Mouse (Mus musculus) hindbrain, embryonic 12.5 days (tissue): Measurements from ENCODE around the gene Rbm20. TPM values are rescaled to one million over a fixed set of nuclear protein-coding genes. Genes with fewer than 3 reads are reported as not detected.

Experiments used
- ATAC-seq: fragments of 200-750 bp; cut with Nextera tagmentation; 2 replicates; pipeline ENCODE4 v1.8.0; 2017; ENCODE audit warnings: moderate TSS enrichment; ENCODE audit not compliant: low FRiP score
- H3K27ac ChIP-seq: fragments of 300-500 bp; sonication (generic); 2 replicates; pipeline ENCODE4 v1.5.1; 2016; ENCODE audit warnings: mild to moderate bottlenecking
- H3K27me3 ChIP-seq: fragments of 300-500 bp; sonication (generic); 2 replicates; pipeline ENCODE4 v1.6.1; 2016; ENCODE audit warnings: mild to moderate bottlenecking
- H3K36me3 ChIP-seq: fragments of 300-500 bp; sonication (generic); 2 replicates; pipeline ENCODE4 v1.6.1; 2016; ENCODE audit warnings: mild to moderate bottlenecking
- H3K4me1 ChIP-seq: fragments of 300-500 bp; sonication (generic); 2 replicates; pipeline ENCODE4 v1.6.1; 2016
- H3K4me2 ChIP-seq: fragments of 300-500 bp; sonication (generic); replicated peaks from 2 replicates; pipeline ENCODE4 v1.6.1; 2016; ENCODE audit warnings: mild to moderate bottlenecking
- H3K4me3 ChIP-seq: fragments of 300-500 bp; sonication (generic); 2 replicates; pipeline ENCODE4 v1.5.1; 2016; ENCODE audit warnings: mild to moderate bottlenecking
- H3K9ac ChIP-seq: fragments of 300-500 bp; sonication (generic); 2 replicates; pipeline ENCODE4 v1.6.1; 2016; ENCODE audit warnings: mild to moderate bottlenecking, moderate library complexity
- H3K9me3 ChIP-seq: fragments of 300-500 bp; sonication (generic); replicated peaks from 2 replicates; pipeline ENCODE4 v1.6.1; 2016; ENCODE audit warnings: mild to moderate bottlenecking
- WGBS: fragments of 180-500 bp; shearing (Covaris S2); methylation state at CpG from one replicate; pipeline ENCODE4 v1.1.7; 2016; 5-methylcytosine and 5-hydroxymethylcytosine counted together
- polyA plus RNA-seq: library from polyadenylated mRNA; unstranded; fragments of >200 nt; fragmentation: Nextera tagmentation; extraction: Ambion mirVana; gene quantifications from 2 replicates; pipeline ENCODE4 v1.2.1, GENCODE M21; 2016

Gene Rbm20
- polyA plus RNA-seq, 1 experiment from 2014 or later: 1.5 TPM

DNA sequence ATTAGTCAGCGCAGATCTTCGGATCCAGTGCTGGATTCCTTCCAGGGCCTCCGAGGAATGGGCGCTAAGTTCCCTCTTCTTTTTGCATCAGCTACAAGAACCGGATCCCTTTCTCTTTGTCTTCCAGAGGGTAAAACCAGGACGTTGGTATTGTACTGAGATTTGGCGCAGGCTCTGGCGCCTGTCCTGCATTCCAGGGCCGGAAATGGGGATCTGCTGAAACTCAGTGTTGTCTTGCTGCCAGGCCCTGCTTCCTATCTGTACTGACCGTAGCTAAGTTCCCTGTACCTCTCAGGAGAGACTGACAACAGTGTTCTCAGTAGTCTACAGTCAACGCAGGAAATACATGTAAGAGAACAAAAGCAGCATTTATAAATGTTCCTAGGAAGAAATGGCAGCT, 31.3 kb downstream of the Rbm20 start:
- no peaks in the 10 kb centered on the region for H3K27me3 ChIP-seq
- no peak overlapping the region for H3K27ac ChIP-seq
- peaks cover 6% of the 10 kb centered on the region; the same call in 1 of the 2 replicates for H3K4me1 ChIP-seq
- ATAC-seq: no peak
- H3K9ac ChIP-seq: no peak overlapping the region
- no peak overlapping the region for H3K4me3 ChIP-seq
- WGBS: 79% methylated on average over 11 of the region's 11 CpGs
- H3K9me3 ChIP-seq: peaks cover 4% of the 10 kb centered on the region; the same call in 1 of the 2 replicates
- no peaks in the 10 kb centered on the region for H3K36me3 ChIP-seq
- H3K4me2 ChIP-seq: no peak overlapping the region

DNA sequence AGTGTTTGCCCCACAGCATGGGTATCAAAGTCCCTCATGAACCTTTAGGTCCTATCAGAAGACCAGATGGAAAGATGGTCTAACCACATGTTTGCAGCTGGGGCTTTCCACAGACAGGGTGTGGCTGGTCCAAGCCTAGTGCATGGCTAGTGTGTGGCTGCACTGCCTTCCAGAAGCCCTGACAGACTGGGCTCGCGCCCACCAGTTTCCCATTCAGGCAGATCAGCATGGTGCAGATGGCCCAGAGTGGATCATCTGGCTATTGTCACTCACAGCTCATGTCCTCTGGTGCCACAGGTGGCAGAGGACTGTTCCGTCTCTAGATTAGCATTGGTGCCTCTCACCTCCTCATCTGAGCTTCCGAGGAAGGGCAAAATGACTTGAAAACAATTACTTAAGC, 33.8 kb downstream of the Rbm20 start:
- H3K27ac ChIP-seq: no peak overlapping the region
- H3K9me3 ChIP-seq: peaks cover 8% of the 10 kb centered on the region; the same call in 1 of the 2 replicates
- no peaks in the 10 kb centered on the region for H3K27me3 ChIP-seq
- no peaks in the 10 kb centered on the region for H3K4me1 ChIP-seq
- H3K4me3 ChIP-seq: no peak overlapping the region
- H3K36me3 ChIP-seq: no peaks in the 10 kb centered on the region
- no peak overlapping the region for H3K4me2 ChIP-seq
- 62% methylated on average over 4 of the region's 4 CpGs for WGBS
- ATAC-seq: no peak
- no peak overlapping the region for H3K9ac ChIP-seq

GRCm38 (mm10) chr19:53711261-53711890, 34.3 kb downstream of the Rbm20 start:
- Histone ChIP-seq H3K27me3 (no peaks in the 10 kb centered on the region), H3K36me3 (no peaks in the 10 kb centered on the region), H3K4me1 (no peaks in the 10 kb centered on the region), H3K4me3 (no peak overlapping the region), H3K9ac (no peak overlapping the region), H3K9me3 (peaks cover 8% of the 10 kb centered on the region; the same call in 1 of the 2 replicates), H3K4me2 (no peak overlapping the region), H3K27ac (no peak overlapping the region)
- 51% methylated on average over 8 of the region's 8 CpGs for WGBS
- ATAC-seq: no peak

GRCm38 (mm10) chr19:53712297-53713025, 35.4 kb downstream of the Rbm20 start:
- Histone ChIP-seq H3K4me3 (no peak overlapping the region), H3K27ac (no peak overlapping the region)
- 58% methylated on average over 7 of the region's 7 CpGs for WGBS

GRCm38 (mm10) chr19:53713364-53713763, 36.3 kb downstream of the Rbm20 start:
- H3K4me3 ChIP-seq: no peak overlapping the region
- 0 out of 2 replicates have a peak, but pooled peaks cover 4% of the 10 kb centered on the region for H3K9me3 ChIP-seq
- H3K36me3 ChIP-seq: no peaks in the 10 kb centered on the region
- no peak overlapping the region for H3K9ac ChIP-seq
- no peak overlapping the region for H3K27ac ChIP-seq
- no peaks in the 10 kb centered on the region for H3K4me1 ChIP-seq
- no peak for ATAC-seq
- no peak overlapping the region for H3K4me2 ChIP-seq
- WGBS: 81% methylated on average over 6 of the region's 6 CpGs
- H3K27me3 ChIP-seq: no peaks in the 10 kb centered on the region

More at GRCm38 (mm10) chr19:53712297-53713025, 35.4 kb downstream of the Rbm20 start:
- Histone ChIP-seq H3K36me3 (no peaks in the 10 kb centered on the region), H3K9me3 (peaks cover 7% of the 10 kb centered on the region; the same call in 1 of the 2 replicates), H3K9ac (no peak overlapping the region), H3K4me1 (no peaks in the 10 kb centered on the region), H3K27me3 (no peaks in the 10 kb centered on the region), H3K4me2 (no peak overlapping the region)
- ATAC-seq: no peak

DNA sequence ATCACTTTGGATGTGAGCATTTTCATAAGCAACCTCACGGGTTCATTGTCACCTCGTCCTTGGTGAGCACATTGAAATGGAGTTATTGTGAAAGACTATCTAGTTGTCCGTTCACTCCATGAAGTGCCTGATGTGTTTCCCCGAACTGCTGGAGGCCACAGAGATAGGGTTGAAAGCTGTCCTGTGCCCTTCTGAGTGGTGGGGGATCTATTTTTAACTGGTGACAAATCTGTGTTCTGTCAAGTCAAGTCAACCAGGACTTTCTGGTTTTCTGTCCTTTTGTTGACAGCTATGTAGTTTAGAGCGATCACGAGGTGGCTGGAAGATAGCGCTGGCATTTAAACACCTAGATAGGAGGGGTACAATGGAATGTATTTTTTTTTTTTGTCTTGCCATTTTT, 39.4 kb downstream of the Rbm20 start:
- H3K27me3 ChIP-seq: no peaks in the 10 kb centered on the region
- H3K4me2 ChIP-seq: no peak overlapping the region
- no peak overlapping the region for H3K4me3 ChIP-seq
- H3K9ac ChIP-seq: no peak overlapping the region
- no peak overlapping the region for H3K27ac ChIP-seq
- H3K4me1 ChIP-seq: no peaks in the 10 kb centered on the region
- no peaks in the 10 kb centered on the region for H3K36me3 ChIP-seq
- no peak for ATAC-seq
- WGBS: 88% methylated on average over 7 of the region's 7 CpGs
- 0 out of 2 replicates have a peak, but pooled peaks cover 4% of the 10 kb centered on the region for H3K9me3 ChIP-seq

GRCm38 (mm10) chr19:53717364-53717763, 40.3 kb downstream of the Rbm20 start:
- Histone ChIP-seq H3K27ac (no peak overlapping the region), H3K4me2 (no peak overlapping the region), H3K36me3 (no peaks in the 10 kb centered on the region), H3K4me3 (no peak overlapping the region), H3K9me3 (0 out of 2 replicates have a peak, but pooled peaks cover 4% of the 10 kb centered on the region), H3K4me1 (no peaks in the 10 kb centered on the region), H3K9ac (no peak overlapping the region), H3K27me3 (no peaks in the 10 kb centered on the region)
- no peak for ATAC-seq
- 92% methylated on average over 9 of the region's 9 CpGs for WGBS

DNA sequence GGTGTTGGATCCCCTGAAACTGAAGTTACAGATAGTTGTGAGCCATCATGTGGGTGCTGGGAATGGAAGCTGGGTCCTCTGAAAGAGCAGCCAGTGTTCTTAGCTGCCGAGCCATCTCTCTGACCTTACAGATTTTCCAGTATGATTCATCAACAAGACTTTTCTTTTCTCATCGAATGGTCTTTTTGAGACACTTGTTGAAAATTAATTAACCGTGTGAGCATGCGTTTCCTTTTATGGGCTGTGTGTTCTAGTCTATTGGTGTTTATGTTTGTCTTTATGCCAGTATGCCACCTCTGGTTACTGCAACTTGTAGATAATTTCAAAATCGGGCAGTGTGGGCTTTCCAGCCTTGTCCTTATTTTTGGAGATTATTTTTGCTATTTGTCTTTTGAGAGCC, 45.1 kb downstream of the Rbm20 start:
- no peak for ATAC-seq
- no peak overlapping the region for H3K9ac ChIP-seq
- H3K4me1 ChIP-seq: no peaks in the 10 kb centered on the region
- H3K36me3 ChIP-seq: no peaks in the 10 kb centered on the region
- H3K27me3 ChIP-seq: no peaks in the 10 kb centered on the region
- no peak overlapping the region for H3K4me3 ChIP-seq
- WGBS: 91% methylated on average over 5 of the region's 5 CpGs
- H3K9me3 ChIP-seq: no peaks in the 10 kb centered on the region
- H3K27ac ChIP-seq: no peak overlapping the region
- H3K4me2 ChIP-seq: no peak overlapping the region

DNA sequence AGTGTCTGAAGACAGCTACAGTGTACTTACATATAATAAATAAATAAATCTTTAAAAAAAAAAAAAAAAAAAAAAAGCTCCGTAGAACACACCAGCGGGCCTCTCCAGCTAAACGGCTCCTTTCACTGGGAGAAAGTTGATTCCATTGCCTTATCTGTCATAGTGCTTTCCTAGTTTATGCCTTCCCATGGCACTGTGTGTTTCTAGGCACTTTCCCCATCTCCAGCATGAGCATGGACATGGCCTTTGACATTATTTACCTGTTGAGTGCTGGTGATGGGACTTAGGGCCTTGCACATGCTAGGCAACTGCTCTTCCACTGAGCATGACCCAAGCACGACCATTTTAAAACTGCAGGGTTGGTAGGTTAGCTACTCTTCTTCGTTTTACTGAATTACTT, 46.9 kb downstream of the Rbm20 start:
- no peak overlapping the region for H3K4me2 ChIP-seq
- ATAC-seq: no peak
- no peak overlapping the region for H3K9ac ChIP-seq
- WGBS: 87% methylated on average over 5 of the region's 5 CpGs
- H3K4me1 ChIP-seq: no peaks in the 10 kb centered on the region
- H3K36me3 ChIP-seq: no peaks in the 10 kb centered on the region
- no peaks in the 10 kb centered on the region for H3K9me3 ChIP-seq
- H3K27ac ChIP-seq: no peak overlapping the region
- H3K4me3 ChIP-seq: no peak overlapping the region
- H3K27me3 ChIP-seq: no peaks in the 10 kb centered on the region

GRCm38 (mm10) chr19:53726340-53726739, 49.2 kb downstream of the Rbm20 start:
- no peaks in the 10 kb centered on the region for H3K36me3 ChIP-seq

DNA sequence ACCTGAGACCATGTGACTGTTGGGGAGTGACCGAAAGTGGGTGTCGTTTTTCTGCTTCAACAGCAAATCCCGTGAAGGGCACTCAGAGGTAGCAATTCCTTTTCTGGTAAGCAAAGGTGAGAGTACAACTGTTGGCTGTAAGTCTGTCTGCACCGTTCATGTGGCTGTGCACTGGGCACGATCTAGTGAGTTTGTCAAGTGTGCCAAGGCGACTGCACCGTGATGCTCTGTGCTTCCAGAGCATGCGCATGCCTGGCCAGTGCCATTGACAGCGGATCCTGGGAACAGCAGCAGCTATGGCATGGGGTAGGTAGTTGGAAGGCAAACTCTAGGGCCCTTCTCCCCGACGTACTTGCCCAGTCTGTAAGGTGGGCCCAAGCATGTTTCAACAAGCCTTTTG, 49.6 kb downstream of the Rbm20 start:
- H3K27ac ChIP-seq: no peak overlapping the region
- no peak for ATAC-seq
- H3K9me3 ChIP-seq: no peaks in the 10 kb centered on the region
- peaks cover 3% of the 10 kb centered on the region for H3K4me1 ChIP-seq
- no peak overlapping the region for H3K9ac ChIP-seq
- H3K4me2 ChIP-seq: no peak overlapping the region
- WGBS: 77% methylated on average over 11 of the region's 11 CpGs
- H3K4me3 ChIP-seq: no peak overlapping the region
- no peaks in the 10 kb centered on the region for H3K36me3 ChIP-seq
- H3K27me3 ChIP-seq: no peaks in the 10 kb centered on the region

More at GRCm38 (mm10) chr19:53726340-53726739, 49.2 kb downstream of the Rbm20 start:
- Histone ChIP-seq H3K9ac (no peak overlapping the region), H3K4me2 (no peak overlapping the region), H3K27ac (no peak overlapping the region), H3K9me3 (no peaks in the 10 kb centered on the region), H3K27me3 (no peaks in the 10 kb centered on the region), H3K4me3 (no peak overlapping the region), H3K4me1 (no peaks in the 10 kb centered on the region; the same call in 1 of the 2 replicates)
- no peak for ATAC-seq
- WGBS: 46% methylated on average over 12 of the region's 12 CpGs

- Histone ChIP-seq H3K4me3 (no peak overlapping the region), H3K4me2 (no peak overlapping the region), H3K36me3 (no peaks in the 10 kb centered on the region), H3K4me1 (peaks cover 7% of the 10 kb centered on the region), H3K9me3 (no peaks in the 10 kb centered on the region), H3K27me3 (no peaks in the 10 kb centered on the region), H3K27ac (no peak overlapping the region), H3K9ac (no peak overlapping the region)
- ATAC-seq: no peak
- WGBS: 59% methylated on average over 4 of the region's 4 CpGs
Observed at GRCm38 (mm10) chr19:53727277-53727676, 50.2 kb downstream of the Rbm20 start.
